Mouse (Mus musculus): ENCODE data around the gene Pygm. TPM values are rescaled to one million over a fixed set of nuclear protein-coding genes. Genes with fewer than 3 reads are reported as not detected.

Gene Pygm
- polyA plus RNA-seq, 1 experiment from 2014 or later = 6.0 TPM

GRCm38 (mm10) chr19:6385821-6386220 lies 1.6 kb downstream of the Pygm start:
- Histone ChIP-seq H3K27ac (ENCODE audit: low read depth, low read length) (no peak overlapping the region), H3K9ac (ENCODE audit: low read length) (no peak overlapping the region), H3K9me3 (ENCODE audit: control insufficient read depth, low read length) (no peaks in the 10 kb centered on the region), H3K36me3 (ENCODE audit: control insufficient read depth, insufficient read depth, low read length) (no peaks in the 10 kb centered on the region), H3K4me2 (ENCODE audit: low read depth) (no peak overlapping the region), H3K4me3 (ENCODE audit: low read depth, low read length) (no peak overlapping the region), H3K4me1 (ENCODE audit: control insufficient read depth, insufficient read depth, low read length) (0 out of 2 replicates have a peak, but pooled peaks cover 7% of the 10 kb centered on the region), H3K27me3 (ENCODE audit: control insufficient read depth, insufficient read depth, low read length) (no peaks in the 10 kb centered on the region)
- WGBS = 87% methylated on average over 7 of the region's 7 CpGs
- DNase-seq (ENCODE audit: low spot score) (no peak), ATAC-seq (ENCODE audit: insufficient read depth, low FRiP score, low TSS enrichment) (no peak)

GRCm38 (mm10) chr19:6386234-6386633 lies 2.0 kb downstream of the Pygm start:
- Histone ChIP-seq H3K9ac (ENCODE audit: low read length) (no peak overlapping the region), H3K4me3 (ENCODE audit: low read depth, low read length) (no peak overlapping the region), H3K27ac (ENCODE audit: low read depth, low read length) (no peak overlapping the region), H3K4me2 (ENCODE audit: low read depth) (no peak overlapping the region), H3K27me3 (ENCODE audit: control insufficient read depth, insufficient read depth, low read length) (no peaks in the 10 kb centered on the region), H3K4me1 (ENCODE audit: control insufficient read depth, insufficient read depth, low read length) (0 out of 2 replicates have a peak, but pooled peaks cover 7% of the 10 kb centered on the region), H3K36me3 (ENCODE audit: control insufficient read depth, insufficient read depth, low read length) (no peaks in the 10 kb centered on the region), H3K9me3 (ENCODE audit: control insufficient read depth, low read length) (no peaks in the 10 kb centered on the region)
- ATAC-seq (ENCODE audit: insufficient read depth, low FRiP score, low TSS enrichment) (no peak), DNase-seq (ENCODE audit: low spot score) (no peak)
- WGBS = 67% methylated on average over 9 of the region's 9 CpGs

GRCm38 (mm10) chr19:6388006-6388405 lies 3.8 kb downstream of the Pygm start:
- Histone ChIP-seq H3K4me2 (ENCODE audit: low read depth) (no peak overlapping the region), H3K27me3 (ENCODE audit: control insufficient read depth, insufficient read depth, low read length) (no peaks in the 10 kb centered on the region), H3K9me3 (ENCODE audit: control insufficient read depth, low read length) (no peaks in the 10 kb centered on the region), H3K27ac (ENCODE audit: low read depth, low read length) (no peak overlapping the region), H3K9ac (ENCODE audit: low read length) (no peak overlapping the region), H3K4me1 (ENCODE audit: control insufficient read depth, insufficient read depth, low read length) (0 out of 2 replicates have a peak, but pooled peaks cover 7% of the 10 kb centered on the region), H3K36me3 (ENCODE audit: control insufficient read depth, insufficient read depth, low read length) (no peaks in the 10 kb centered on the region), H3K4me3 (ENCODE audit: low read depth, low read length) (no peak overlapping the region)
- DNase-seq (ENCODE audit: low spot score) (no peak), ATAC-seq (ENCODE audit: insufficient read depth, low FRiP score, low TSS enrichment) (no peak)
- 82% methylated on average over 13 of the region's 13 CpGs for WGBS

- peak overlapping the region; percentile 39 for H3K4me2 ChIP-seq (ENCODE audit: low read depth)
Observed at GRCm38 (mm10) chr19:6389803-6390202, 5.6 kb downstream of the Pygm start.

GRCm38 (mm10) chr19:6390251-6390650 lies 6.1 kb downstream of the Pygm start:
- no peaks in the 10 kb centered on the region for H3K27me3 ChIP-seq (ENCODE audit: control insufficient read depth, insufficient read depth, low read length)
- 0 out of 2 replicates have a peak, but pooled peaks cover 3% of the 10 kb centered on the region for H3K4me1 ChIP-seq (ENCODE audit: control insufficient read depth, insufficient read depth, low read length)
- H3K4me2 ChIP-seq (ENCODE audit: low read depth) = no peak overlapping the region
- H3K9ac ChIP-seq (ENCODE audit: low read length) = no peak overlapping the region
- H3K27ac ChIP-seq (ENCODE audit: low read depth, low read length) = no peak overlapping the region
- no peak for ATAC-seq (ENCODE audit: insufficient read depth, low FRiP score, low TSS enrichment)
- H3K4me3 ChIP-seq (ENCODE audit: low read depth, low read length) = no peak overlapping the region
- no peaks in the 10 kb centered on the region for H3K9me3 ChIP-seq (ENCODE audit: control insufficient read depth, low read length)
- WGBS = 62% methylated on average over 6 of the region's 6 CpGs
- DNase-seq (ENCODE audit: low spot score) = no peak
- no peaks in the 10 kb centered on the region for H3K36me3 ChIP-seq (ENCODE audit: control insufficient read depth, insufficient read depth, low read length)

More at GRCm38 (mm10) chr19:6389803-6390202, 5.6 kb downstream of the Pygm start:
- Histone ChIP-seq H3K36me3 (ENCODE audit: control insufficient read depth, insufficient read depth, low read length) (no peaks in the 10 kb centered on the region), H3K4me3 (ENCODE audit: low read depth, low read length) (no peak overlapping the region), H3K9ac (ENCODE audit: low read length) (no peak overlapping the region), H3K27me3 (ENCODE audit: control insufficient read depth, insufficient read depth, low read length) (no peaks in the 10 kb centered on the region), H3K27ac (ENCODE audit: low read depth, low read length) (no peak overlapping the region), H3K9me3 (ENCODE audit: control insufficient read depth, low read length) (no peaks in the 10 kb centered on the region), H3K4me1 (ENCODE audit: control insufficient read depth, insufficient read depth, low read length) (0 out of 2 replicates have a peak, but pooled peaks cover 3% of the 10 kb centered on the region)
- DNase-seq (ENCODE audit: low spot score) (no peak), ATAC-seq (ENCODE audit: insufficient read depth, low FRiP score, low TSS enrichment) (no peak)
- WGBS = 8% methylated on average over 16 of the region's 16 CpGs

GRCm38 (mm10) chr19:6392743-6393393 lies 8.7 kb downstream of the Pygm start:
- WGBS = 89% methylated on average over 14 of the region's 14 CpGs

GRCm38 (mm10) chr19:6393637-6394036 lies 9.4 kb downstream of the Pygm start:
- H3K4me1 ChIP-seq (ENCODE audit: control insufficient read depth, insufficient read depth, low read length) = peaks cover 5% of the 10 kb centered on the region; the same call in 1 of the 2 replicates
- H3K36me3 ChIP-seq (ENCODE audit: control insufficient read depth, insufficient read depth, low read length) = no peaks in the 10 kb centered on the region
- DNase-seq (ENCODE audit: low spot score) = no peak
- no peak overlapping the region for H3K4me2 ChIP-seq (ENCODE audit: low read depth)
- no peaks in the 10 kb centered on the region for H3K27me3 ChIP-seq (ENCODE audit: control insufficient read depth, insufficient read depth, low read length)
- ATAC-seq (ENCODE audit: insufficient read depth, low FRiP score, low TSS enrichment) = no peak
- no peak overlapping the region for H3K9ac ChIP-seq (ENCODE audit: low read length)
- no peaks in the 10 kb centered on the region for H3K9me3 ChIP-seq (ENCODE audit: control insufficient read depth, low read length)
- no peak overlapping the region for H3K27ac ChIP-seq (ENCODE audit: low read depth, low read length)
- H3K4me3 ChIP-seq (ENCODE audit: low read depth, low read length) = no peak overlapping the region
- 92% methylated on average over 16 of the region's 16 CpGs for WGBS

More at GRCm38 (mm10) chr19:6392743-6393393, 8.7 kb downstream of the Pygm start:
- Histone ChIP-seq H3K4me3 (ENCODE audit: low read depth, low read length) (no peak overlapping the region), H3K9me3 (ENCODE audit: control insufficient read depth, low read length) (no peaks in the 10 kb centered on the region), H3K4me1 (ENCODE audit: control insufficient read depth, insufficient read depth, low read length) (0 out of 2 replicates have a peak, but pooled peaks cover 3% of the 10 kb centered on the region), H3K27ac (ENCODE audit: low read depth, low read length) (no peak overlapping the region), H3K36me3 (ENCODE audit: control insufficient read depth, insufficient read depth, low read length) (no peaks in the 10 kb centered on the region), H3K4me2 (ENCODE audit: low read depth) (no peak overlapping the region), H3K9ac (ENCODE audit: low read length) (no peak overlapping the region), H3K27me3 (ENCODE audit: control insufficient read depth, insufficient read depth, low read length) (no peaks in the 10 kb centered on the region)
- DNase-seq (ENCODE audit: low spot score) (no peak), ATAC-seq (ENCODE audit: insufficient read depth, low FRiP score, low TSS enrichment) (no peak)

GRCm38 (mm10) chr19:6396237-6396636 lies 12.0 kb downstream of the Pygm start:
- no peak for DNase-seq (ENCODE audit: low spot score)
- Histone ChIP-seq H3K4me3 (ENCODE audit: low read depth, low read length) (no peak overlapping the region), H3K9me3 (ENCODE audit: control insufficient read depth, low read length) (no peaks in the 10 kb centered on the region), H3K27ac (ENCODE audit: low read depth, low read length) (no peak overlapping the region), H3K4me2 (ENCODE audit: low read depth) (no peak overlapping the region), H3K36me3 (ENCODE audit: control insufficient read depth, insufficient read depth, low read length) (no peaks in the 10 kb centered on the region), H3K9ac (ENCODE audit: low read length) (no peak overlapping the region), H3K4me1 (ENCODE audit: control insufficient read depth, insufficient read depth, low read length) (peaks cover 21% of the 10 kb centered on the region), H3K27me3 (ENCODE audit: control insufficient read depth, insufficient read depth, low read length) (peaks cover 20% of the 10 kb centered on the region)
- WGBS = 89% methylated on average over 5 of the region's 5 CpGs
- no peak for ATAC-seq (ENCODE audit: insufficient read depth, low FRiP score, low TSS enrichment)

- Histone ChIP-seq H3K9ac (ENCODE audit: low read length) (no peak overlapping the region), H3K36me3 (ENCODE audit: control insufficient read depth, insufficient read depth, low read length) (no peaks in the 10 kb centered on the region), H3K27ac (ENCODE audit: low read depth, low read length) (no peak overlapping the region), H3K9me3 (ENCODE audit: control insufficient read depth, low read length) (no peaks in the 10 kb centered on the region), H3K4me3 (ENCODE audit: low read depth, low read length) (no peak overlapping the region), H3K4me1 (ENCODE audit: control insufficient read depth, insufficient read depth, low read length) (peaks cover 28% of the 10 kb centered on the region), H3K27me3 (ENCODE audit: control insufficient read depth, insufficient read depth, low read length) (peaks cover 26% of the 10 kb centered on the region), H3K4me2 (ENCODE audit: low read depth) (no peak overlapping the region)
- no peak for DNase-seq (ENCODE audit: low spot score)
- ATAC-seq (ENCODE audit: insufficient read depth, low FRiP score, low TSS enrichment) = no peak
- 89% methylated on average over 21 of the region's 22 CpGs for WGBS
Observed at GRCm38 (mm10) chr19:6397582-6398249, 13.5 kb downstream of the Pygm start.

All from neural tube, embryonic 11.5 days (tissue).